Mouse (Mus musculus) mouse embryonic stem cell (cell line): ENCODE data around the gene Acvrl1.

Source experiments
- in situ Hi-C, 2 experiments: fragments of 300-500 bp; cut with MboI; formaldehyde crosslinking; loops; 1 replicate in 1 of 2; 3 replicates in 1 of 2; pipeline ENCODE4 v1.14.3; 2019 to 2020; ENCODE audit warnings: low sequenced_read_pairs in 2 of 2, low pct_unique_long_range_greater_than_20kb in 1 of 2, mixed read lengths in 1 of 2; ENCODE audit not compliant: unreplicated experiment in 1 of 2

The Acvrl1 gene

GRCm38 (mm10) chr15:101176795-101177691, 48.7 kb downstream of the Acvrl1 start:
- in situ Hi-C loops = no loop called here

- in situ Hi-C loops = no loop called here
These were observed 52.2 kb downstream of the Acvrl1 start for GRCm38 (mm10) chr15:101180363-101181105.

GRCm38 (mm10) chr15:101181106-101181466, 52.8 kb downstream of the Acvrl1 start:
- in situ Hi-C loops = no loop called here

- in situ Hi-C loops = no loop called here
These were observed 53.2 kb downstream of the Acvrl1 start for GRCm38 (mm10) chr15:101181500-101181899.

- in situ Hi-C loops = no loop called here
These were observed 54.4 kb downstream of the Acvrl1 start for GRCm38 (mm10) chr15:101182676-101183075.

GRCm38 (mm10) chr15:101184300-101184699, 56.0 kb downstream of the Acvrl1 start:
- in situ Hi-C loops = no loop called here

GRCm38 (mm10) chr15:101185549-101185948, 57.2 kb downstream of the Acvrl1 start:
- in situ Hi-C loops = no loop called here

- in situ Hi-C loops = no loop called here
These were observed 59.6 kb downstream of the Acvrl1 start for GRCm38 (mm10) chr15:101187907-101188306.

- in situ Hi-C loops = no loop called here
These were observed 61.8 kb downstream of the Acvrl1 start for GRCm38 (mm10) chr15:101189981-101190761.

- in situ Hi-C loops = no loop called here
These were observed 62.4 kb downstream of the Acvrl1 start for GRCm38 (mm10) chr15:101190762-101191150.

GRCm38 (mm10) chr15:101191459-101192259, 63.3 kb downstream of the Acvrl1 start:
- in situ Hi-C loops = no loop called here

GRCm38 (mm10) chr15:101192260-101192640, 63.9 kb downstream of the Acvrl1 start:
- in situ Hi-C loops = no loop called here

GRCm38 (mm10) chr15:101192651-101193050, 64.3 kb downstream of the Acvrl1 start:
- in situ Hi-C loops = no loop called here

GRCm38 (mm10) chr15:101193971-101194370, 65.6 kb downstream of the Acvrl1 start:
- in situ Hi-C loops = no loop called here
